Mouse (Mus musculus) lung, postnatal 0 days (tissue): ENCODE data around the gene Baiap2. TPM values are rescaled to one million over a fixed set of nuclear protein-coding genes. Genes with fewer than 3 reads are reported as not detected.

Experiments
- ATAC-seq: fragments of 200-750 bp; cut with Nextera tagmentation; 2 replicates; pipeline ENCODE4 v1.8.0; 2017; ENCODE audit warnings: moderate library complexity
- DNase-seq: peaks from one replicate; pipeline ENCODE4 v3.0.0-alpha.2; 2016; ENCODE audit warnings: low spot score
- H3K27ac ChIP-seq: fragments of 300-500 bp; sonication (generic); 2 replicates; pipeline ENCODE4 v1.5.1; 2014; ENCODE audit warnings: antibody characterized with exemption, mild to moderate bottlenecking, low read length, mixed read lengths
- H3K27me3 ChIP-seq: fragments of 300-500 bp; sonication (generic); replicated peaks from 2 replicates; pipeline ENCODE4 v1.6.1; 2014; ENCODE audit warnings: low read length, mixed read lengths; ENCODE audit not compliant: insufficient read depth
- H3K36me3 ChIP-seq: fragments of 300-500 bp; sonication (generic); 2 replicates; pipeline ENCODE4 v1.6.1; 2014; ENCODE audit warnings: low read length, mixed read lengths; ENCODE audit not compliant: insufficient read depth
- H3K4me1 ChIP-seq: fragments of 300-500 bp; sonication (generic); 2 replicates; pipeline ENCODE4 v1.6.1; 2014; ENCODE audit warnings: antibody characterized with exemption, low read depth, low read length, mixed read lengths; ENCODE audit not compliant: insufficient read depth
- H3K4me2 ChIP-seq: fragments of 300-500 bp; sonication (generic); replicated peaks from 2 replicates; pipeline ENCODE4 v1.6.1; 2014; ENCODE audit warnings: low read depth, mild to moderate bottlenecking, low read length, moderate library complexity, mixed read lengths
- H3K4me3 ChIP-seq: fragments of 300-500 bp; sonication (generic); 2 replicates; pipeline ENCODE4 v1.5.1; 2014; ENCODE audit warnings: low read depth, low read length
- H3K9ac ChIP-seq: fragments of 300-500 bp; sonication (generic); replicated peaks from 2 replicates; pipeline ENCODE4 v1.6.1; 2014; ENCODE audit warnings: low read depth, mild to moderate bottlenecking
- H3K9me3 ChIP-seq: fragments of 300-500 bp; sonication (generic); 2 replicates; pipeline ENCODE4 v1.6.1; 2016; ENCODE audit warnings: low read length, mixed read lengths
- CTCF ChIP-seq: IDR thresholded peaks from 2 replicates; pipeline ENCODE4 v1.5.1; 2016; ENCODE audit warnings: antibody characterized with exemption, mild to moderate bottlenecking
- EP300 ChIP-seq: IDR thresholded peaks from 2 replicates; pipeline ENCODE4 v1.6.1; 2016; ENCODE audit warnings: antibody characterized with exemption, mild to moderate bottlenecking, control low read depth
- WGBS: fragments of 180-500 bp; shearing (Covaris S2); extraction: QIAGEN DNeasy Blood & Tissue Kit; methylation state at CpG from one replicate; pipeline ENCODE4 v1.1.7; 2014; 5-methylcytosine and 5-hydroxymethylcytosine counted together
- polyA plus RNA-seq: library from polyadenylated mRNA; unstranded; fragments of >200 nt; fragmentation: Nextera tagmentation; extraction: Ambion mirVana; gene quantifications from 2 replicates; pipeline ENCODE4 v1.2.1, GENCODE M21; 2015

Gene Baiap2
- polyA plus RNA-seq, 1 experiment from 2014 or later, result 52.6 TPM

GRCm38 (mm10) chr11:119954233-119954632, 11.7 kb downstream of the Baiap2 start:
- Histone ChIP-seq H3K4me2 (0 out of 2 replicates have a peak overlapping the region, but pooled peaks have one; percentile 11), H3K27me3 (no peaks in the 10 kb centered on the region), H3K27ac (peak overlapping the region; percentile 89), H3K4me1 (peaks cover 59% of the 10 kb centered on the region), H3K4me3 (no peak overlapping the region), H3K9me3 (no peaks in the 10 kb centered on the region), H3K36me3 (no peaks in the 10 kb centered on the region), H3K9ac (no peak overlapping the region)
- DNase-seq (no peak), ATAC-seq (no peak)
- TF ChIP-seq EP300, result no peak
- 32% methylated on average over 4 of the region's 4 CpGs for WGBS

- DNase-seq, result peak; percentile 81
These were observed 12.3 kb downstream of the Baiap2 start for GRCm38 (mm10) chr11:119954749-119955337.

GRCm38 (mm10) chr11:119955432-119955831, 12.9 kb downstream of the Baiap2 start:
- ATAC-seq (peak; percentile 39), DNase-seq (peak; percentile 67)
- WGBS, result 15% methylated on average over 3 of the region's 3 CpGs
- H3K4me3 ChIP-seq, result no peak overlapping the region
- TF ChIP-seq CTCF (no peak), EP300 (peak; percentile 84)
- H3K27me3 ChIP-seq, result no peaks in the 10 kb centered on the region
- no peaks in the 10 kb centered on the region for H3K36me3 ChIP-seq
- no peak overlapping the region for H3K9ac ChIP-seq
- 0 out of 2 replicates have a peak overlapping the region, but pooled peaks have one; percentile 11 for H3K4me2 ChIP-seq
- H3K4me1 ChIP-seq, result peaks cover 60% of the 10 kb centered on the region
- H3K27ac ChIP-seq, result peak overlapping the region; percentile 89
- no peaks in the 10 kb centered on the region for H3K9me3 ChIP-seq

More at GRCm38 (mm10) chr11:119954749-119955337, 12.3 kb downstream of the Baiap2 start:
- Histone ChIP-seq H3K4me1 (peaks cover 60% of the 10 kb centered on the region), H3K4me2 (0 out of 2 replicates have a peak overlapping the region, but pooled peaks have one; percentile 11), H3K9me3 (no peaks in the 10 kb centered on the region), H3K27me3 (no peaks in the 10 kb centered on the region), H3K4me3 (no peak overlapping the region), H3K36me3 (no peaks in the 10 kb centered on the region), H3K27ac (peak overlapping the region; percentile 89), H3K9ac (no peak overlapping the region)
- TF ChIP-seq CTCF (no peak), EP300 (no peak)
- ATAC-seq, result peak; percentile 79
- 32% methylated on average over 2 of the region's 2 CpGs for WGBS

GRCm38 (mm10) chr11:119956590-119956989, 14.0 kb downstream of the Baiap2 start:
- WGBS, result 68% methylated on average over 13 of the region's 13 CpGs
- DNase-seq, result no peak
- Histone ChIP-seq H3K4me2 (no peak overlapping the region), H3K27me3 (no peaks in the 10 kb centered on the region), H3K4me1 (peaks cover 60% of the 10 kb centered on the region), H3K9ac (no peak overlapping the region), H3K9me3 (no peaks in the 10 kb centered on the region), H3K27ac (peak overlapping the region; percentile 89; the same call in 1 of the 2 replicates), H3K36me3 (peaks cover 6% of the 10 kb centered on the region; the same call in 1 of the 2 replicates), H3K4me3 (no peak overlapping the region)
- no peak for TF ChIP-seq EP300
- TF ChIP-seq CTCF, result no peak
- no peak for ATAC-seq

GRCm38 (mm10) chr11:119958856-119959255, 16.3 kb downstream of the Baiap2 start:
- Histone ChIP-seq H3K4me2 (no peak overlapping the region), H3K27ac (no peak overlapping the region), H3K4me1 (peaks cover 38% of the 10 kb centered on the region), H3K36me3 (peaks cover 11% of the 10 kb centered on the region; the same call in 1 of the 2 replicates), H3K27me3 (no peaks in the 10 kb centered on the region), H3K9me3 (no peaks in the 10 kb centered on the region), H3K9ac (no peak overlapping the region), H3K4me3 (no peak overlapping the region)
- 59% methylated on average over 7 of the region's 7 CpGs for WGBS
- no peak for DNase-seq
- ATAC-seq, result peak; percentile 19; the same call in 1 of the 2 replicates
- TF ChIP-seq CTCF (no peak), EP300 (peak; percentile 60)

GRCm38 (mm10) chr11:119959714-119960113, 17.2 kb downstream of the Baiap2 start:
- no peaks in the 10 kb centered on the region for H3K27me3 ChIP-seq
- H3K9ac ChIP-seq, result no peak overlapping the region
- DNase-seq (no peak), ATAC-seq (no peak)
- H3K4me3 ChIP-seq, result no peak overlapping the region
- 57% methylated on average over 4 of the region's 4 CpGs for WGBS
- H3K4me2 ChIP-seq, result no peak overlapping the region
- peaks cover 11% of the 10 kb centered on the region; the same call in 1 of the 2 replicates for H3K36me3 ChIP-seq
- no peaks in the 10 kb centered on the region for H3K9me3 ChIP-seq
- H3K4me1 ChIP-seq, result peaks cover 29% of the 10 kb centered on the region
- H3K27ac ChIP-seq, result no peak overlapping the region
- TF ChIP-seq CTCF (no peak), EP300 (no peak)
